Mouse (Mus musculus): ENCODE measurements around the gene Fbxl17.

GRCm38 (mm10) chr17:63209151-63209550 is 290.7 kb downstream of the Fbxl17 start:
- TF ChIP-seq CTCF (IDR thresholded peaks at IDR 0.05; ENCODE audit: control insufficient read depth, insufficient read depth, insufficient replicate concordance, low read depth, low read length): no peak
- no peak for TF ChIP-seq POLR2A (IDR thresholded peaks at IDR 0.05; ENCODE audit: control insufficient read depth, low read depth, low read length)
